Mouse (Mus musculus): ENCODE measurements around the gene Lats1.

Lats1 gene

GRCm38 (mm10) chr10:7680731-7681301 is at the start of gene Lats1, which contains the start of gene Pcmt1:
TSS of gene Lats1 (plus strand) at chr10:7681214.
TSS of gene Pcmt1 (minus strand) at chr10:7681136.
- peak; percentile 50 for DNase-seq (ENCODE audit: low spot score)

DNA sequence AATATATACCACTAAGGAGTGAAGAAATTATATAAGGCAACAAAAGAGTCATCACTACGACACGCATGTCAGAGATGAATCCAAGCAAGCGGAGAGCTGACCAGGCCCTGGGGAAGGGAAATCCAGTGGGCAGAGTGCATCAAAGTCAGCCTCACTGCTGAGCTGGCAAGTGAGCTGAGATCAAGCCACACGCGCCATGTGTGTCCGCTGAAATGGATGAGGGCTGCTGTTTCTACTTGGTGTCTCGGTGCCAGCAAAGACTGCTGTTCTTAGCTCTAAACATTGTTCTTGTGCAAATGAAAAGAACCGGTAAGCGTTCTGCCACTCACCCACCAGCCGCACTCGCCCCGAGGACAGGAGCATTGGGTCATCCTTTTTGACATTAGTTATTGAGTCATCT is 40.6 kb upstream of the Lats1 start:
- no peak for DNase-seq (ENCODE audit: low spot score)

DNA sequence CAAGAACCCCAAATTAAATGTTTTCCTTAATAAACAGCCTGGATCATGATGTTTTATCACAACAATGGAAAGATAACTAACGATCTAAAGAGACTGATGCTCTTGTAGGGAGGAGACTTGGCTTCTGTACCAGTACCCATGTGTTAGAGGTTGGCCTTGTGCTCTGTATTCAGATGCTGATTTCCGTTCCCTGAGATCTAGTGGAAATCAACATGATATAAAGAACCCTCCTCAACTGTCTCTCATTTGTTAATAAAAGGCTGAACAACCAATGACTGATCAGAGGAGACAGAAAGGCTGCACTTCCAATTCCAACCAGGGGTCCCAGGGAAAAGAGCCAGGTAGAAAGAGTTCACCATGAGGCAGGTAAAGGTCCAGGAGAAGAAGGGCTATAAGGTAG is 35.1 kb upstream of the Lats1 start:
- DNase-seq (ENCODE audit: low spot score), result no peak

DNA sequence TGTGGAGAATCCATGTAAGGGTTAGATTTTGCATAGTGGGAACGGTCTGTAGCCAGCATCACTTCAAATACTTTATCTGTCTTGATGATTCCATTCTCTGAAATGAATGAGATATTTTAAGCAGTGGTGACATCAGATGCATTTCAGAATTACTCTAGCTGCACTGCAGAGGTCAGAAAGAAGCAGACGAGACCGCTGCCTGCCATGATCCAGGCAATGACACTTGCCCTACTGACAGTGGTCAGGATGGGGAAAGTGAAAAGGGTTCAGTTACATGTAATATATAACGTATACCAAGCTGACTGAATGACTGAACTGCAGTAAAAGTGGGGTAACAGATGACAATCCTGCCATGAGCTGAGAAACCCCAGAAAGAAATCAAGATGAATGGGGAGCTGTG is 32.0 kb upstream of the Lats1 start:
- no peak for DNase-seq (ENCODE audit: low spot score)

- DNase-seq (ENCODE audit: low spot score), result no peak
Observed at GRCm38 (mm10) chr10:7651057-7651456, 30.0 kb upstream of the Lats1 start.

DNA sequence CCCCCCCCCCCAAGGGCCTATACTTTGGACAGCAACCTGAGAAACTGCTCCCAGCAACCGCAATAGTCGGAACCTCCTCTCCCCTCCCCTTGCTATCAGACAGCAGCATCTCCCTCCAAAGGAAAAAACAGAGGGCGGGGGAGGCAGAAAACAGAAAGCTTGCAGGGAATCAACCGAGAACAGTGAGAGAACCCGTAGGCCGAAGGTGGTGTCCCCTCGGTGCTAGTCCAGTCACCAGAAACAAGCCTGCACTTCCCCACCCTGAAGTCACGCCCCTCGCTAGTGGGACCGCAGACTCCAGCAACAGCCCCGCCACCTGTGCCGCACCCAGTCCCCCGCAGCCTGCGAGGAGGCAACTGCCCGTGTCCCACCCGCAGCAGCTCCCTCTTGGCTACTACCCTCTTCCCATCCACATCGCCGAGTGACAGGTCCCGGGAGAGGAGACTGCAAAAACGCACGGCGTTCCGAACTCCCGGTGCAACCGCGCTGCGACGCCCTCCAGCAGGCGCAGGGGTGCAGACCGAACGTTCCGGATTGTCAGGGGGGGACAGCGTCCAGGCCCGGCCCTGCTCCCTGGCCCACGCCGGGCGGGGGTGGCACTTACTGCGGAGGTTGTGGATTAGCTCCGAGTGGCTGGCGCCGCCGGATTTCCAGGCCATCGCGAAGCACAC is 18.4 kb upstream of the Lats1 start:
- peak; percentile 47 for DNase-seq (ENCODE audit: low spot score)

GRCm38 (mm10) chr10:7663159-7664026 is 17.6 kb upstream of the Lats1 start:
- peak; percentile 77 for DNase-seq (ENCODE audit: low spot score)

- no peak for DNase-seq (ENCODE audit: low spot score)
Observed at GRCm38 (mm10) chr10:7664027-7664526, 16.9 kb upstream of the Lats1 start.

DNA sequence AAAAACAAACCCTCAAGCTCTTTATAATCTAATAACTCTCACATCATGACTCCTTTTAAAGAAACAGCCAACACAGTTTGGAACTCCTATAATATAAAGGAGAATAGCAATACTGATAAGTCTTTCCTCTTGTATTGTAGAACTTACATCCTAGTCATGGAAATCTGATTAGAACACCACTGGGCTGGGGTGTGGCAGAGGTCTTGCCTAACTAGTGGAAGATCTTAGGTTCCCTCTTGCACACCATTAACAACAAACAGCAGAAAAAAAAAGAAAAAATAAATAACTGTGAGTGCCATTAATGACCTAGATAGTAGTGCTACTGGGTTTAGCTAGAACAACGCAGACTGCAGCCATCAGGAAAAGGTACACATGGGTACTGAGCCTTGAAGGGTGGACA is 16.1 kb upstream of the Lats1 start:
- no peak for DNase-seq (ENCODE audit: low spot score)

GRCm38 (mm10) chr10:7667342-7667802 is 13.6 kb upstream of the Lats1 start, which contains the start of gene Nup43:
TSS of gene Nup43 (plus strand) at chr10:7667503.
- DNase-seq (ENCODE audit: low spot score), result peak; percentile 82

- no peak for DNase-seq (ENCODE audit: low spot score)
Observed at GRCm38 (mm10) chr10:7673673-7674072, 7.3 kb upstream of the Lats1 start.

GRCm38 (mm10) chr10:7681343-7682025 is 470 bp downstream of the Lats1 start:
- DNase-seq (ENCODE audit: low spot score), result no peak

GRCm38 (mm10) chr10:7682249-7682648 is 1.2 kb downstream of the Lats1 start:
- DNase-seq (ENCODE audit: low spot score), result no peak

DNA sequence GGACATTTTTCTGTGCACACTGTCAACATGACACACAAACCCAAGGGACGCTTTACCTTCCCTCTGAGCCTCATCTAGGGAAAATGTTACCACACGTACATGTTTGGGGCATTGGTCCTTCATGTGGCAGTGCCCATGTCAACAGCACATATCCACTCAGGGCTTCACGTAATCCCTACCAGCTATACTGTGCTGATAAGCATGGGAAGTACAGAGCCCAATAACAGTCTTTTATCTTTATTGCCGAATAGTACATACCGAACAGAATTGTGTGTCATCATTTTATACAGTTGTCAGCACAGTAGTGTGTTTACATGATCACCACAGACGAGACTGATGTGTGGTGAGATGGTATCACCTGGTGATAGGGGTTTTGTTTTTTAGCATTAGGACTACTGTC is 5.9 kb downstream of the Lats1 start:
- DNase-seq (ENCODE audit: low spot score), result no peak

- DNase-seq (ENCODE audit: low spot score), result no peak
Observed at GRCm38 (mm10) chr10:7695286-7695685, 14.3 kb downstream of the Lats1 start.

DNA sequence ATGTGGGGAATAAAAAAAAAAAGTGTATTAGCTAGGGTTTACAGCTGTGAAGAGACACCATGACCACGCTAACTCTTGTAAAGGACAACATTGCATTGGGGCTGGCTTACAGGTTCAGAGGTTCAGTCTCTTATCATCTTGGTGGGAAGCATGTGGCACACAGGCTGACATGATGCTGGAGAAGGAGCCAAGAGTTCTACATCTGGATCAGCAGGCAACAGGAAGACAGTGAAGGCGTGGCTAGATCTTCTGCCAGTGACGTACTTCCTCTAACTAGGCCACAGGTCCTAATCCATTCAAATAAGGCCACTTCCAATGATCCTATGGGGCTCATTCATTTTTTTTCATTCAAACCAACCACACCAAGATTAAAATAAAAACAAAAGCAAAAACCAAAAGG is 19.1 kb downstream of the Lats1 start:
- DNase-seq (ENCODE audit: low spot score), result no peak

DNA sequence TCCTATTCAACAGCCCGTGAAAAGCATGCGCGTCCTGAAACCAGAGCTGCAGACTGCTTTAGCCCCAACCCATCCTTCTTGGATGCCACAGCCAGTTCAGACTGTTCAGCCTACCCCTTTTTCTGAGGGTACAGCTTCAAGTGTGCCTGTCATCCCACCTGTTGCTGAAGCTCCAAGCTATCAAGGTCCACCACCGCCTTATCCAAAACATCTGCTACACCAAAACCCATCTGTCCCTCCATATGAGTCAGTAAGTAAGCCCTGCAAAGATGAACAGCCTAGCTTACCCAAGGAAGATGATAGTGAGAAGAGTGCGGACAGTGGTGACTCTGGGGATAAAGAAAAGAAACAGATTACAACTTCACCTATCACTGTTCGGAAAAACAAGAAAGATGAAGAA is 21.6 kb downstream of the Lats1 start:
- no peak for DNase-seq (ENCODE audit: low spot score)

DNA sequence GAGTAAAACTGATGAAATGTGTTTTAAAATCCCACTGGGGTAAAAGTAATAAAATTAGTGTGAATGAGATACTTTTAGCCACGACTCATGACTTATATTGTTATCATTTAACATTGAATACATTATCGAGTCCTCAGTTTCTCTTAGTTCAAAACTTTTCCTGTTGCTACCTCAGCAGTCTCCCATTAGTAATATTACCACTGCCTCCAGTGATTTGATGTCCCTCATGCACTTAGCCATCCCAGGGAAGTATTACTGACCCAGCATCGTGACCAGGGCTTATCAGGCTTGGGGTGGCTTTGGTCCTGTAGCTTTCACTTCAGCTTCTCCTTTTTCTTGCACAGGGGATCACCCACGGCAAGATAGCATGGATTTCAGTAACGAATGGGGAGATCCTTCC is 29.1 kb downstream of the Lats1 start:
- no peak for DNase-seq (ENCODE audit: low spot score)

DNA sequence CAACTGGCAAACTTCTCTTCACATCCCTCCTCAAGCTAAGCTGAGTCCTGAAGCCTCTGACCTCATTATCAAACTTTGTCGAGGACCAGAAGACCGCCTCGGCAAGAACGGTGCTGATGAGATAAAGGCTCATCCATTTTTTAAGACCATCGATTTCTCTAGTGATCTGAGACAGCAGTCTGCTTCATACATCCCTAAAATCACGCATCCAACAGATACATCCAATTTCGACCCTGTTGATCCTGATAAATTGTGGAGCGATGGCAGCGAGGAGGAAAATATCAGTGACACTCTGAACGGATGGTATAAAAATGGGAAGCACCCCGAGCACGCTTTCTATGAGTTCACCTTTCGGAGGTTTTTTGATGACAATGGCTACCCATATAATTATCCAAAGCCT is 31.5 kb downstream of the Lats1 start:
- DNase-seq (ENCODE audit: low spot score), result no peak

DNA sequence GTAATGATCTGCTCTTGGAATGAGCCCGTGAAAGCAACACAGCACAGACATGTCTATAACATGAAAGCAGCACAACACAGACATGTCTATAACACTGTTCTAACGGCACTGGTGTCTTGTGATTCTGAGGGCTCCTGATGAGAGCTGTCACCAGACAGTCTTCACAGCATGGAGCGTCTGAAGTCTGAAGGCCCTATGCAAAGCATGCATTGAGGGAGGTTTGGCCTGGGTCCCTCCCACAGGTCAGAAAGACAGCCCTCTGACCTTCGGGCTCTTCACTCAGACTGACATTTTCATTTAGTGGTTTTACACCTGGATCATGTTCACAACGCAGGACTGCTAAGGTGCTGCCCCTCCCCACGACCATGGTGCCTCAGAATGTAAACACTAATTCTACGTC is 34.0 kb downstream of the Lats1 start:
- DNase-seq (ENCODE audit: low spot score), result no peak

- peak; percentile 73 for DNase-seq (ENCODE audit: low spot score)
Observed at GRCm38 (mm10) chr10:7725751-7726500, 44.9 kb downstream of the Lats1 start, which contains the start of gene Katna1. TSS of gene Katna1 (plus strand) at chr10:7726000.

All from layer of hippocampus, adult 9-10 months (tissue).